Mouse (Mus musculus) neural tube, embryonic 13.5 days (tissue): ENCODE measurements around the gene Ap2b1. TPM values are rescaled to one million over a fixed set of nuclear protein-coding genes. Genes with fewer than 3 reads are reported as not detected.
"Not testable (repeated sequence)": the region's sequence is repeated elsewhere in the genome, so short reads cannot be mapped to it uniquely, and the experiment has no call there.

ENCODE experiments used
- ATAC-seq: fragments of 200-750 bp; cut with Nextera tagmentation; 2 replicates; pipeline ENCODE4 v1.8.0; 2017; ENCODE audit warnings: low read depth, mild to moderate bottlenecking, moderate TSS enrichment, moderate library complexity
- H3K27ac ChIP-seq: fragments of 300-500 bp; sonication (generic); replicated peaks from 2 replicates; pipeline ENCODE4 v1.5.1; 2015; ENCODE audit warnings: moderate library complexity, mild to moderate bottlenecking, inconsistent platforms
- H3K27me3 ChIP-seq: fragments of 300-500 bp; sonication (generic); 2 replicates; pipeline ENCODE4 v1.6.1; 2015; ENCODE audit warnings: mild to moderate bottlenecking, inconsistent platforms
- H3K36me3 ChIP-seq: fragments of 300-500 bp; sonication (generic); 2 replicates; pipeline ENCODE4 v1.6.1; 2015; ENCODE audit warnings: mild to moderate bottlenecking, inconsistent platforms
- H3K4me1 ChIP-seq: fragments of 300-500 bp; sonication (generic); replicated peaks from 2 replicates; pipeline ENCODE4 v1.6.1; 2015; ENCODE audit warnings: inconsistent platforms
- H3K4me2 ChIP-seq: fragments of 300-500 bp; sonication (generic); 2 replicates; pipeline ENCODE4 v1.6.1; 2015; ENCODE audit warnings: inconsistent platforms, mild to moderate bottlenecking, moderate library complexity
- H3K4me3 ChIP-seq: fragments of 300-500 bp; sonication (generic); 2 replicates; pipeline ENCODE4 v1.5.1; 2015; ENCODE audit warnings: mild to moderate bottlenecking, inconsistent platforms
- H3K9ac ChIP-seq: fragments of 300-500 bp; sonication (generic); 2 replicates; pipeline ENCODE4 v1.6.1; 2015; ENCODE audit warnings: moderate library complexity, mild to moderate bottlenecking, inconsistent platforms
- H3K9me3 ChIP-seq: fragments of 300-500 bp; sonication (generic); 2 replicates; pipeline ENCODE4 v1.6.1; 2016; ENCODE audit warnings: inconsistent platforms
- WGBS: fragments of 180-500 bp; shearing (Covaris S2); methylation state at CpG from one replicate; pipeline ENCODE4 v1.1.7; 2015; 5-methylcytosine and 5-hydroxymethylcytosine counted together
- polyA plus RNA-seq: library from polyadenylated mRNA; unstranded; fragments of >200 nt; fragmentation: Nextera tagmentation; extraction: Ambion mirVana; gene quantifications from 2 replicates; pipeline ENCODE4 v1.2.1, GENCODE M21; 2015

Ap2b1 gene
- 115 and 118 TPM in 2 replicates for polyA plus RNA-seq

GRCm38 (mm10) chr11:83298225-83299195 lies at the start of gene Ap2b1:
Ap2b1 (plus strand) TSS chr11:83299024.
- peak; percentile 90 for ATAC-seq
- 2% methylated on average over 56 of the region's 56 CpGs for WGBS
- peak within 1 kb of the TSS; percentile 90 for H3K27ac ChIP-seq

GRCm38 (mm10) chr11:83257211-83257610 lies 41.6 kb upstream of the Ap2b1 start:
- H3K27me3 ChIP-seq, H3K4me1 ChIP-seq, H3K9ac ChIP-seq, H3K4me3 ChIP-seq, H3K4me2 ChIP-seq, H3K36me3 ChIP-seq, ATAC-seq, H3K9me3 ChIP-seq, H3K27ac ChIP-seq: not testable (repeated sequence)
- WGBS, result 69% methylated on average over 5 of the region's 5 CpGs

More at GRCm38 (mm10) chr11:83298225-83299195, at the start of gene Ap2b1:
- no peaks in the 10 kb centered on the region for H3K27me3 ChIP-seq
- H3K4me1 ChIP-seq, result peaks cover 44% of the 10 kb centered on the region
- peak within 1 kb of the TSS; percentile 76 for H3K4me3 ChIP-seq
- peak within 1 kb of the TSS; percentile 86 for H3K9ac ChIP-seq
- peaks cover 16% of the 10 kb centered on the region for H3K36me3 ChIP-seq
- H3K9me3 ChIP-seq, result no peaks in the 10 kb centered on the region
- H3K4me2 ChIP-seq, result peak within 1 kb of the TSS; percentile 92

GRCm38 (mm10) chr11:83262673-83263072 lies 36.2 kb upstream of the Ap2b1 start:
- ATAC-seq, result no peak
- Histone ChIP-seq H3K4me3 (no peak overlapping the region), H3K27ac (no peak overlapping the region), H3K9me3 (no peaks in the 10 kb centered on the region), H3K36me3 (no peaks in the 10 kb centered on the region), H3K27me3 (no peaks in the 10 kb centered on the region), H3K4me2 (no peak overlapping the region), H3K9ac (no peak overlapping the region), H3K4me1 (no peaks in the 10 kb centered on the region)
- 98% methylated on average over 1 of the region's 1 CpGs for whole genome bisulfite sequencing

- Histone ChIP-seq H3K27ac (no peak overlapping the region), H3K4me1 (no peaks in the 10 kb centered on the region), H3K9me3 (no peaks in the 10 kb centered on the region), H3K4me2 (no peak overlapping the region), H3K27me3 (no peaks in the 10 kb centered on the region), H3K9ac (no peak overlapping the region), H3K4me3 (no peak overlapping the region), H3K36me3 (no peaks in the 10 kb centered on the region)
- no peak for ATAC-seq
- 59% methylated on average over 3 of the region's 3 CpGs for WGBS
These were observed 35.7 kb upstream of the Ap2b1 start for GRCm38 (mm10) chr11:83263146-83263545.

- Histone ChIP-seq H3K9ac (peak overlapping the region; percentile 77), H3K27me3 (no peaks in the 10 kb centered on the region; the same call in 1 of the 2 replicates), H3K9me3 (no peaks in the 10 kb centered on the region), H3K36me3 (no peaks in the 10 kb centered on the region), H3K4me1 (peaks cover 8% of the 10 kb centered on the region), H3K4me3 (peak overlapping the region; percentile 51), H3K4me2 (peak overlapping the region; percentile 64), H3K27ac (peak overlapping the region; percentile 89)
- 0% methylated on average over 6 of the region's 6 CpGs for WGBS
- peak; percentile 74 for ATAC-seq
These were observed 28.0 kb upstream of the Ap2b1 start for GRCm38 (mm10) chr11:83270842-83271150.

GRCm38 (mm10) chr11:83271151-83271950 lies 27.5 kb upstream of the Ap2b1 start:
- peak; percentile 91 for ATAC-seq
- H3K27ac ChIP-seq, result peak overlapping the region; percentile 89
- H3K4me3 ChIP-seq, result peak overlapping the region; percentile 51
- peak overlapping the region; percentile 77 for H3K9ac ChIP-seq
- H3K36me3 ChIP-seq, result no peaks in the 10 kb centered on the region
- under 1% methylated on average over 26 of the region's 26 CpGs for WGBS
- H3K4me2 ChIP-seq, result peak overlapping the region; percentile 64
- H3K9me3 ChIP-seq, result no peaks in the 10 kb centered on the region
- H3K4me1 ChIP-seq, result peaks cover 8% of the 10 kb centered on the region
- H3K27me3 ChIP-seq, result no peaks in the 10 kb centered on the region; the same call in 1 of the 2 replicates

- no peak; the same call in 1 of the 2 replicates for ATAC-seq
- no peaks in the 10 kb centered on the region; the same call in 1 of the 2 replicates for H3K27me3 ChIP-seq
- no peaks in the 10 kb centered on the region for H3K36me3 ChIP-seq
- H3K4me2 ChIP-seq, result peak overlapping the region; percentile 64
- H3K4me1 ChIP-seq, result peaks cover 8% of the 10 kb centered on the region
- no peak overlapping the region for H3K4me3 ChIP-seq
- WGBS, result 21% methylated on average over 2 of the region's 2 CpGs
- H3K9me3 ChIP-seq, result no peaks in the 10 kb centered on the region
- peak overlapping the region; percentile 89 for H3K27ac ChIP-seq
- H3K9ac ChIP-seq, result no peak overlapping the region
These were observed 26.6 kb upstream of the Ap2b1 start for GRCm38 (mm10) chr11:83271951-83272843.

- no peak overlapping the region for H3K27ac ChIP-seq
- WGBS, result 73% methylated on average over 7 of the region's 7 CpGs
- ATAC-seq, result no peak
- H3K9ac ChIP-seq, result no peak overlapping the region
- H3K27me3 ChIP-seq, result no peaks in the 10 kb centered on the region
- 0 out of 2 replicates have a peak, but pooled peaks cover 4% of the 10 kb centered on the region for H3K4me1 ChIP-seq
- H3K9me3 ChIP-seq, result no peaks in the 10 kb centered on the region
- no peaks in the 10 kb centered on the region for H3K36me3 ChIP-seq
- no peak overlapping the region for H3K4me3 ChIP-seq
- H3K4me2 ChIP-seq, result no peak overlapping the region
These were observed 22.6 kb upstream of the Ap2b1 start for GRCm38 (mm10) chr11:83276251-83276650.

- 92% methylated on average over 4 of the region's 4 CpGs for WGBS
- no peaks in the 10 kb centered on the region for H3K9me3 ChIP-seq
These were observed 19.8 kb upstream of the Ap2b1 start for GRCm38 (mm10) chr11:83279024-83279423.

GRCm38 (mm10) chr11:83279691-83280090 lies 19.1 kb upstream of the Ap2b1 start:
- 80% methylated on average over 6 of the region's 6 CpGs for WGBS

More at GRCm38 (mm10) chr11:83279024-83279423, 19.8 kb upstream of the Ap2b1 start:
- Histone ChIP-seq H3K27ac (no peak overlapping the region), H3K4me2 (no peak overlapping the region), H3K27me3 (no peaks in the 10 kb centered on the region), H3K4me1 (no peaks in the 10 kb centered on the region), H3K36me3 (no peaks in the 10 kb centered on the region), H3K4me3 (no peak overlapping the region), H3K9ac (no peak overlapping the region)
- ATAC-seq, result no peak

GRCm38 (mm10) chr11:83282084-83282483 lies 16.7 kb upstream of the Ap2b1 start:
- Histone ChIP-seq H3K9ac (no peak overlapping the region), H3K36me3 (no peaks in the 10 kb centered on the region), H3K27me3 (no peaks in the 10 kb centered on the region), H3K9me3 (no peaks in the 10 kb centered on the region), H3K4me1 (no peaks in the 10 kb centered on the region), H3K27ac (no peak overlapping the region), H3K4me3 (no peak overlapping the region), H3K4me2 (no peak overlapping the region)
- 67% methylated on average over 2 of the region's 2 CpGs for WGBS
- no peak for ATAC-seq

More at GRCm38 (mm10) chr11:83279691-83280090, 19.1 kb upstream of the Ap2b1 start:
- no peak for ATAC-seq
- Histone ChIP-seq H3K27me3 (no peaks in the 10 kb centered on the region), H3K4me1 (no peaks in the 10 kb centered on the region), H3K4me2 (no peak overlapping the region), H3K9ac (no peak overlapping the region), H3K9me3 (no peaks in the 10 kb centered on the region), H3K36me3 (no peaks in the 10 kb centered on the region), H3K27ac (no peak overlapping the region), H3K4me3 (no peak overlapping the region)
